Comparison of ENCODE assay signal across 7 mouse cellular contexts in the genomic region with DNA sequence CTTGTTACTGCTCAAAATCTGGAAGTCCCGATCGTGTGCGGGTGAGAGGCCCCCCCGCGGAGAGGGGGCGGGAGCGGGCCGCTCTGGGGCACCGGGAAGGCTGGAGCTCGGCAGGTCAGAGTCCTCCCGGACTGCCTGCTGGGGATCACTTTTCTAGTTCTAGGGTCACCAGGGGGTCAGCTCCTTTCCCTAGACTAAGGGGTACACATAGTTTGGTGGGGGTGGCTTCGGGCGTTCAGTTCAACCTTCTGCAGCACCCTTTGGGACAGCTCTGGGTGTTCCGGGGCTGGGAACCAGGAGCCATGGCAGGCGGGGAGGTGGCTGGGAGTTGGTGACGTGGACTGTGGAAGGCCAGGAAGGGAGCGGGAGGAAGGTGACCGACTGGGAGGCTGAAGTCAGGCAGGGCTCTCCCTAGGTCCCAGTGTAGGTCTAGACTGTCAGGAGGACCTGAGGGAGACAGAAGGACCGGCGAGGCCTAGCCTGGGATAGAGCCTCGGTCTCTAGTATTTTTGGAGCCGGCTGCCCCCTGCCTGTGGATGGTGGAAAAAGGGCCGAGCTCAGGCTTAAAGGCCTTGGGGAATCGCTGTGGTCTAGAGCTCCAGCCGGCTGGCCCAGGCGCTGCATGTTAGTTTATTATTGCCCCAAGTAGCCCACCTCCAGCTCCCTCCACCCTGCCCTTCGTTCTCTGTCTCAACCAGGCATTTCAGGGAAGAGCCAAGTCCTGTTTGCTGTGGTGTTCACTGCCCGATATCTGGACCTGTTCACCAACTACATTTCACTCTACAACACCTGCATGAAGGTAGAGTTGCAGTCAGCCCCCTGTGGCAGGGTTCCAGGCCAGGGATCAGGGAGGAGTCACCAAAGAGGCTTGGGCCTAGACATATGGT. TPM values are rescaled to one million over a fixed set of nuclear protein-coding genes. Genes with fewer than 3 reads are reported as not detected.
DNase-seq lines count a peak whose midpoint lies in the region; ATAC-seq lines count a peak whose summit lies in the region.

No protein-coding gene starts in this region.

- no peaks in the 10 kb centered on the region for H3K27me3 ChIP-seq in hindbrain, embryonic 16.5 days (replicated peaks; ENCODE audit: control insufficient read depth, insufficient read depth, low read length)
- H3K27me3 ChIP-seq in limb, embryonic 12.5 days: peaks cover 39% of the 10 kb centered on the region
- H3K27me3 ChIP-seq in midbrain, embryonic 12.5 days: peaks cover 40% of the 10 kb centered on the region

- DNase-seq in adrenal gland, adult (ENCODE audit: inconsistent age in 2 of 2, low spot score in 1 of 2): peak; percentile 78 to 94
- peak; percentile 72 to 79 for DNase-seq in cerebellum, postnatal 10 days
- DNase-seq in gastrocnemius, adult 18-20 months (ENCODE audit: low spot score): peak; percentile 59
- peak; percentile 58 for DNase-seq in spleen, adult 12 weeks (ENCODE audit: low spot score)

- H3K4me1 ChIP-seq in hindbrain, embryonic 16.5 days (ENCODE audit: control insufficient read depth, insufficient read depth, low read depth, low read length): peaks cover 36% of the 10 kb centered on the region
- peaks cover 43% of the 10 kb centered on the region for H3K4me1 ChIP-seq in limb, embryonic 12.5 days (replicated peaks)
- peaks cover 39% of the 10 kb centered on the region for H3K4me1 ChIP-seq in midbrain, embryonic 12.5 days

- ATAC-seq in hindbrain, embryonic 16.5 days: peak; percentile 19; the same call in 1 of the 2 replicates
- peak; percentile 22 for ATAC-seq in limb, embryonic 12.5 days (ENCODE audit: insufficient number of reproducible peaks, insufficient read depth, low FRiP score, low TSS enrichment, low read depth)
- ATAC-seq in midbrain, embryonic 12.5 days (ENCODE audit: low FRiP score, low read depth): peak; percentile 50; the same call in 1 of the 2 replicates

- H3K36me3 ChIP-seq in hindbrain, embryonic 16.5 days (ENCODE audit: control insufficient read depth, insufficient read depth, low read length): peaks cover 18% of the 10 kb centered on the region; the same call in 1 of the 2 replicates
- peaks cover 42% of the 10 kb centered on the region for H3K36me3 ChIP-seq in limb, embryonic 12.5 days
- H3K36me3 ChIP-seq in midbrain, embryonic 12.5 days: peaks cover 39% of the 10 kb centered on the region

- H3K27ac ChIP-seq in hindbrain, embryonic 16.5 days (ENCODE audit: low read depth, low read length): peak overlapping the region; percentile 65
- peak overlapping the region; percentile 89 for H3K27ac ChIP-seq in limb, embryonic 12.5 days
- H3K27ac ChIP-seq in midbrain, embryonic 12.5 days (replicated peaks): peak overlapping the region; percentile 84

- WGBS in hindbrain, embryonic 16.5 days: 2% methylated on average over 28 of the region's 28 CpGs
- WGBS in limb, embryonic 12.5 days: 3% methylated on average over 28 of the region's 28 CpGs
- 4% methylated on average over 28 of the region's 28 CpGs for WGBS in midbrain, embryonic 12.5 days

- H3K4me2 ChIP-seq in hindbrain, embryonic 16.5 days (ENCODE audit: low read length): peak overlapping the region; percentile 89
- H3K4me2 ChIP-seq in limb, embryonic 12.5 days: peak overlapping the region; percentile 76
- H3K4me2 ChIP-seq in midbrain, embryonic 12.5 days (replicated peaks): peak overlapping the region; percentile 82

- no peaks in the 10 kb centered on the region for H3K9me3 ChIP-seq in hindbrain, embryonic 16.5 days (ENCODE audit: control insufficient read depth, low read length)
- no peaks in the 10 kb centered on the region for H3K9me3 ChIP-seq in limb, embryonic 12.5 days
- no peaks in the 10 kb centered on the region for H3K9me3 ChIP-seq in midbrain, embryonic 12.5 days

- H3K9ac ChIP-seq in hindbrain, embryonic 16.5 days (ENCODE audit: low read depth, low read length): peak overlapping the region; percentile 72
- peak overlapping the region; percentile 96 for H3K9ac ChIP-seq in limb, embryonic 12.5 days (replicated peaks)
- H3K9ac ChIP-seq in midbrain, embryonic 12.5 days (replicated peaks): peak overlapping the region; percentile 97

- peak overlapping the region; percentile 52 for H3K4me3 ChIP-seq in hindbrain, embryonic 16.5 days (ENCODE audit: low read length)
- H3K4me3 ChIP-seq in limb, embryonic 12.5 days (replicated peaks): peak overlapping the region; percentile 72
- H3K4me3 ChIP-seq in midbrain, embryonic 12.5 days: peak overlapping the region; percentile 70

RNA-seq across cellular contexts. Expression of gene Kdelr1, which starts 0.7 kb away (rescaled TPM):
- 10 to 100 TPM; 62.0 to 65.6 TPM for total RNA-seq in gastrocnemius, adult 18-20 months (2021)
- polyA plus RNA-seq in hindbrain, embryonic 16.5 days (2015; fragmentation: Nextera tagmentation; extraction: Ambion mirVana): 54.5 and 55.7 TPM in 2 replicates
- polyA plus RNA-seq in limb, embryonic 12.5 days (2016; fragmentation: Nextera tagmentation; extraction: Ambion mirVana): 50.0 and 65.6 TPM in 2 replicates
- 40.6 and 54.6 TPM in 2 replicates for polyA plus RNA-seq in midbrain, embryonic 12.5 days (2016; fragmentation: Nextera tagmentation; extraction: Ambion mirVana)

RNA-seq across cellular contexts. Expression of gene Grin2d, which starts 4.9 kb away (rescaled TPM):
- total RNA-seq in gastrocnemius, adult 18-20 months (2021): under 1 TPM; 0.11 to 0.17 TPM
- 3.3 and 3.4 TPM in 2 replicates for polyA plus RNA-seq in hindbrain, embryonic 16.5 days (2015; fragmentation: Nextera tagmentation; extraction: Ambion mirVana)
- polyA plus RNA-seq in limb, embryonic 12.5 days (2016; fragmentation: Nextera tagmentation; extraction: Ambion mirVana): 0.35 and 0.37 TPM in 2 replicates
- 0.60 and 1.0 TPM in 2 replicates for polyA plus RNA-seq in midbrain, embryonic 12.5 days (2016; fragmentation: Nextera tagmentation; extraction: Ambion mirVana)

RNA-seq across cellular contexts. Expression of gene Syngr4, which starts 23.2 kb away (rescaled TPM):
- not detected for total RNA-seq in gastrocnemius, adult 18-20 months (2021)
- 0.22 TPM in 1 of 2 replicates, not detected in the other for polyA plus RNA-seq in hindbrain, embryonic 16.5 days (2015; fragmentation: Nextera tagmentation; extraction: Ambion mirVana)
- 0.41 and 0.65 TPM in 2 replicates for polyA plus RNA-seq in limb, embryonic 12.5 days (2016; fragmentation: Nextera tagmentation; extraction: Ambion mirVana)
- 0.34 and 0.42 TPM in 2 replicates for polyA plus RNA-seq in midbrain, embryonic 12.5 days (2016; fragmentation: Nextera tagmentation; extraction: Ambion mirVana)

RNA-seq across cellular contexts. Expression of gene Tmem143, which starts 23.4 kb away (rescaled TPM):
- total RNA-seq in gastrocnemius, adult 18-20 months (2021): 10 to 100 TPM; 56.7 to 59.4 TPM
- 6.5 and 8.2 TPM in 2 replicates for polyA plus RNA-seq in hindbrain, embryonic 16.5 days (2015; fragmentation: Nextera tagmentation; extraction: Ambion mirVana)
- polyA plus RNA-seq in limb, embryonic 12.5 days (2016; fragmentation: Nextera tagmentation; extraction: Ambion mirVana): 5.0 and 6.0 TPM in 2 replicates
- polyA plus RNA-seq in midbrain, embryonic 12.5 days (2016; fragmentation: Nextera tagmentation; extraction: Ambion mirVana): 4.4 and 4.9 TPM in 2 replicates

RNA-seq across cellular contexts. Expression of gene Grwd1, which starts 42.6 kb away (rescaled TPM):
- 10 to 100 TPM; 13.4 to 14.3 TPM for total RNA-seq in gastrocnemius, adult 18-20 months (2021)
- 44.0 and 46.7 TPM in 2 replicates for polyA plus RNA-seq in hindbrain, embryonic 16.5 days (2015; fragmentation: Nextera tagmentation; extraction: Ambion mirVana)
- 75.4 and 78.0 TPM in 2 replicates for polyA plus RNA-seq in limb, embryonic 12.5 days (2016; fragmentation: Nextera tagmentation; extraction: Ambion mirVana)
- 50.1 and 50.2 TPM in 2 replicates for polyA plus RNA-seq in midbrain, embryonic 12.5 days (2016; fragmentation: Nextera tagmentation; extraction: Ambion mirVana)

Comparison
In these comparisons a context has a peak if more than half of its experiments do, and no peak if none do; other contexts are left out.
1. Peak in every context shown above with its lines: DNase-seq, ATAC-seq, H3K4me3 ChIP-seq and H3K27ac ChIP-seq.